Mouse (Mus musculus) midbrain, embryonic 15.5 days (tissue): ENCODE results near the gene Rnase4. TPM values are rescaled to one million over a fixed set of nuclear protein-coding genes. Genes with fewer than 3 reads are reported as not detected.

Experiments
- ATAC-seq: fragments of 200-750 bp; cut with Nextera tagmentation; replicated peaks from 2 replicates; pipeline ENCODE4 v1.8.0; 2017; ENCODE audit warnings: moderate TSS enrichment
- H3K27ac ChIP-seq: fragments of 300-500 bp; sonication (generic); 2 replicates; pipeline ENCODE4 v1.5.1; 2015; ENCODE audit warnings: mild to moderate bottlenecking, inconsistent platforms
- H3K27me3 ChIP-seq: fragments of 300-500 bp; sonication (generic); replicated peaks from 2 replicates; pipeline ENCODE4 v1.6.1; 2015; ENCODE audit warnings: inconsistent platforms
- H3K36me3 ChIP-seq: fragments of 300-500 bp; sonication (generic); replicated peaks from 2 replicates; pipeline ENCODE4 v1.6.1; 2015; ENCODE audit warnings: inconsistent platforms
- H3K4me1 ChIP-seq: fragments of 300-500 bp; sonication (generic); 2 replicates; pipeline ENCODE4 v1.6.1; 2015; ENCODE audit warnings: inconsistent platforms
- H3K4me2 ChIP-seq: fragments of 300-500 bp; sonication (generic); 2 replicates; pipeline ENCODE4 v1.6.1; 2015; ENCODE audit warnings: inconsistent platforms, mild to moderate bottlenecking, moderate library complexity
- H3K4me3 ChIP-seq: fragments of 300-500 bp; sonication (generic); 2 replicates; pipeline ENCODE4 v1.5.1; 2015; ENCODE audit warnings: mild to moderate bottlenecking, inconsistent platforms
- H3K9ac ChIP-seq: fragments of 300-500 bp; sonication (generic); 2 replicates; pipeline ENCODE4 v1.6.1; 2015; ENCODE audit warnings: mild to moderate bottlenecking, inconsistent platforms
- H3K9me3 ChIP-seq: fragments of 300-500 bp; sonication (generic); 2 replicates; pipeline ENCODE4 v1.6.1; 2016; ENCODE audit warnings: inconsistent platforms
- WGBS: fragments of 180-500 bp; shearing (Covaris S2); methylation state at CpG from one replicate; pipeline ENCODE4 v1.1.7; 2015; ENCODE audit warnings: mixed read lengths; 5-methylcytosine and 5-hydroxymethylcytosine counted together
- polyA plus RNA-seq: library from polyadenylated mRNA; unstranded; fragments of >200 nt; fragmentation: Nextera tagmentation; extraction: Ambion mirVana; gene quantifications from 2 replicates; pipeline ENCODE4 v1.2.1, GENCODE M21; 2015

Rnase4 gene
- polyA plus RNA-seq, 1 experiment from 2014 or later: 13.9 TPM

- no peaks in the 10 kb centered on the region for H3K9me3 ChIP-seq
- H3K27me3 ChIP-seq: no peaks in the 10 kb centered on the region
- H3K4me2 ChIP-seq: no peak overlapping the region
- no peaks in the 10 kb centered on the region for H3K4me1 ChIP-seq
- no peak overlapping the region for H3K9ac ChIP-seq
- WGBS: 84% methylated on average over 3 of the region's 3 CpGs
- no peak overlapping the region for H3K4me3 ChIP-seq
- no peaks in the 10 kb centered on the region for H3K36me3 ChIP-seq
- no peak for ATAC-seq
- H3K27ac ChIP-seq: no peak overlapping the region
Measured at GRCm38 (mm10) chr14:51142568-51142967, 51.7 kb downstream of the Rnase4 start.

- no peak for ATAC-seq
- no peak overlapping the region for H3K4me2 ChIP-seq
- H3K4me1 ChIP-seq: no peaks in the 10 kb centered on the region
- H3K4me3 ChIP-seq: no peak overlapping the region
- 90% methylated on average over 4 of the region's 4 CpGs for WGBS
- no peak overlapping the region for H3K9ac ChIP-seq
- no peak overlapping the region for H3K27ac ChIP-seq
- H3K27me3 ChIP-seq: no peaks in the 10 kb centered on the region
- no peaks in the 10 kb centered on the region for H3K9me3 ChIP-seq
- H3K36me3 ChIP-seq: no peaks in the 10 kb centered on the region
Measured at GRCm38 (mm10) chr14:51143287-51143686, 52.4 kb downstream of the Rnase4 start.

- Histone ChIP-seq H3K27ac (no peak overlapping the region), H3K9me3 (no peaks in the 10 kb centered on the region), H3K4me3 (no peak overlapping the region), H3K36me3 (no peaks in the 10 kb centered on the region), H3K4me2 (no peak overlapping the region), H3K4me1 (no peaks in the 10 kb centered on the region), H3K9ac (no peak overlapping the region), H3K27me3 (no peaks in the 10 kb centered on the region)
- ATAC-seq: no peak
- 86% methylated on average over 2 of the region's 2 CpGs for WGBS
Measured at GRCm38 (mm10) chr14:51143937-51144336, 53.1 kb downstream of the Rnase4 start.

GRCm38 (mm10) chr14:51144451-51144850, 53.6 kb downstream of the Rnase4 start:
- Histone ChIP-seq H3K27me3 (no peaks in the 10 kb centered on the region), H3K9me3 (no peaks in the 10 kb centered on the region), H3K4me3 (no peak overlapping the region), H3K4me2 (no peak overlapping the region), H3K27ac (no peak overlapping the region), H3K4me1 (no peaks in the 10 kb centered on the region), H3K36me3 (no peaks in the 10 kb centered on the region), H3K9ac (no peak overlapping the region)
- WGBS: 96% methylated on average over 4 of the region's 4 CpGs
- no peak for ATAC-seq

GRCm38 (mm10) chr14:51145521-51145920, 54.6 kb downstream of the Rnase4 start:
- Histone ChIP-seq H3K27ac (no peak overlapping the region), H3K9me3 (no peaks in the 10 kb centered on the region), H3K4me1 (no peaks in the 10 kb centered on the region), H3K4me3 (no peak overlapping the region), H3K9ac (no peak overlapping the region), H3K4me2 (no peak overlapping the region), H3K36me3 (no peaks in the 10 kb centered on the region), H3K27me3 (no peaks in the 10 kb centered on the region)
- ATAC-seq: no peak
- 85% methylated on average over 6 of the region's 6 CpGs for WGBS

GRCm38 (mm10) chr14:51146685-51147084, 55.8 kb downstream of the Rnase4 start, which contains the start of gene Rnase1:
Gene Rnase1 (minus strand): TSS chr14:51146785.
- Histone ChIP-seq H3K27me3 (no peaks in the 10 kb centered on the region), H3K9ac (no peak within 1 kb of the TSS), H3K4me3 (no peak within 1 kb of the TSS), H3K9me3 (no peaks in the 10 kb centered on the region), H3K4me2 (no peak within 1 kb of the TSS), H3K36me3 (no peaks in the 10 kb centered on the region), H3K4me1 (no peaks in the 10 kb centered on the region), H3K27ac (no peak within 1 kb of the TSS)
- 42% methylated on average over 2 of the region's 2 CpGs for WGBS
- no peak for ATAC-seq

GRCm38 (mm10) chr14:51148006-51148405, 57.1 kb downstream of the Rnase4 start:
- no peak overlapping the region for H3K4me2 ChIP-seq
- H3K4me1 ChIP-seq: no peaks in the 10 kb centered on the region
- H3K27me3 ChIP-seq: no peaks in the 10 kb centered on the region
- no peak for ATAC-seq
- H3K4me3 ChIP-seq: no peak overlapping the region
- H3K9ac ChIP-seq: no peak overlapping the region
- 75% methylated on average over 3 of the region's 3 CpGs for WGBS
- no peak overlapping the region for H3K27ac ChIP-seq
- H3K9me3 ChIP-seq: no peaks in the 10 kb centered on the region
- no peaks in the 10 kb centered on the region for H3K36me3 ChIP-seq

- ATAC-seq: no peak
Measured at GRCm38 (mm10) chr14:51149164-51149563, 58.3 kb downstream of the Rnase4 start.

GRCm38 (mm10) chr14:51150206-51150831, 59.4 kb downstream of the Rnase4 start:
- Histone ChIP-seq H3K4me2 (no peak overlapping the region), H3K36me3 (no peaks in the 10 kb centered on the region), H3K27ac (no peak overlapping the region), H3K9me3 (no peaks in the 10 kb centered on the region), H3K4me3 (no peak overlapping the region), H3K9ac (no peak overlapping the region), H3K4me1 (no peaks in the 10 kb centered on the region), H3K27me3 (no peaks in the 10 kb centered on the region)
- ATAC-seq: no peak
- WGBS: 93% methylated on average over 3 of the region's 3 CpGs

More at GRCm38 (mm10) chr14:51149164-51149563, 58.3 kb downstream of the Rnase4 start:
- Histone ChIP-seq H3K4me3 (no peak overlapping the region), H3K9me3 (no peaks in the 10 kb centered on the region), H3K36me3 (no peaks in the 10 kb centered on the region), H3K9ac (no peak overlapping the region), H3K4me2 (no peak overlapping the region), H3K27ac (no peak overlapping the region), H3K4me1 (no peaks in the 10 kb centered on the region), H3K27me3 (no peaks in the 10 kb centered on the region)
- WGBS: 78% methylated on average over 5 of the region's 5 CpGs

- H3K4me1 ChIP-seq: no peaks in the 10 kb centered on the region
- no peaks in the 10 kb centered on the region for H3K9me3 ChIP-seq
- H3K27ac ChIP-seq: no peak overlapping the region
- no peak overlapping the region for H3K4me3 ChIP-seq
- ATAC-seq: no peak
- H3K9ac ChIP-seq: no peak overlapping the region
- 91% methylated on average over 5 of the region's 5 CpGs for WGBS
- no peak overlapping the region for H3K4me2 ChIP-seq
- no peaks in the 10 kb centered on the region for H3K36me3 ChIP-seq
- no peaks in the 10 kb centered on the region for H3K27me3 ChIP-seq
Measured at GRCm38 (mm10) chr14:51152249-51152870, 61.5 kb downstream of the Rnase4 start.

Other genes starting within 250 kb of the Rnase4 start
- 2.0 and 2.6 TPM in 2 replicates for gene Tep1, start 220.5 kb upstream of the Rnase4 start, polyA plus RNA-seq
- 1.8 and 2.1 TPM in 2 replicates for gene Klhl33, start 193.6 kb upstream of the Rnase4 start, polyA plus RNA-seq
- 104 and 116 TPM in 2 replicates for gene Osgep, start 166.2 kb upstream of the Rnase4 start, polyA plus RNA-seq
- 190 and 191 TPM in 2 replicates for gene Apex1, start 166.1 kb upstream of the Rnase4 start, polyA plus RNA-seq
- 101 and 111 TPM in 2 replicates for gene Pip4p1, start 160.2 kb upstream of the Rnase4 start, polyA plus RNA-seq
- gene Pnp, start 160.0 kb upstream of the Rnase4 start, polyA plus RNA-seq: 20.3 and 21.3 TPM in 2 replicates
- gene Gm49342, start 146.6 kb upstream of the Rnase4 start, polyA plus RNA-seq: not detected in 2 replicates
- 0.45 and 0.57 TPM in 2 replicates for gene Pnp2, start 135.1 kb upstream of the Rnase4 start, polyA plus RNA-seq
- 0.11 TPM in 1 of 2 replicates, not detected in the other for gene Rnase10, start 83.3 kb upstream of the Rnase4 start, polyA plus RNA-seq
- gene Rnase9, start 49.2 kb upstream of the Rnase4 start, polyA plus RNA-seq: not detected in 2 replicates
- not detected in 2 replicates for gene Rnase11, start 40.9 kb upstream of the Rnase4 start, polyA plus RNA-seq
- gene Rnase12, start 33.4 kb upstream of the Rnase4 start, polyA plus RNA-seq: not detected in 2 replicates
- 0.08 and 0.09 TPM in 2 replicates for gene Olfr750, start 16.6 kb upstream of the Rnase4 start, polyA plus RNA-seq
- 4.5 and 4.8 TPM in 2 replicates for gene Ang, start 73 bp downstream of the Rnase4 start, polyA plus RNA-seq
- not detected in 2 replicates for gene Eddm3b, start 23.3 kb downstream of the Rnase4 start, polyA plus RNA-seq
- gene Rnase6, start 32.8 kb downstream of the Rnase4 start, polyA plus RNA-seq: 1.1 and 1.3 TPM in 2 replicates
- gene Rnase1, start 55.7 kb downstream of the Rnase4 start, polyA plus RNA-seq: 0.34 TPM in 1 of 2 replicates, not detected in the other
- gene Rnase2b, start 71.2 kb downstream of the Rnase4 start, polyA plus RNA-seq: not detected in 2 replicates
- gene Ang2, start 108.1 kb downstream of the Rnase4 start, polyA plus RNA-seq: not detected in 2 replicates
- not detected in 2 replicates for gene Ear14, start 112.3 kb downstream of the Rnase4 start, polyA plus RNA-seq
- not detected in 2 replicates for gene Rnase2a, start 165.0 kb downstream of the Rnase4 start, polyA plus RNA-seq